Mouse (Mus musculus) hindlimb bud, embryonic 11.5 days (tissue): ENCODE data around the gene Krtap21-1.

Experiments used
- DNase-seq: peaks from one replicate; pipeline ENCODE4 v3.0.0-alpha.2; 2012; ENCODE audit warnings: low read depth, low spot score; ENCODE audit errors: extremely low spot score

Gene Krtap21-1

GRCm38 (mm10) chr16:89403768-89404167, at the start of gene Krtap21-1:
TSS of gene Krtap21-1 (minus strand) at chr16:89403868.
- no peak for DNase-seq

DNA sequence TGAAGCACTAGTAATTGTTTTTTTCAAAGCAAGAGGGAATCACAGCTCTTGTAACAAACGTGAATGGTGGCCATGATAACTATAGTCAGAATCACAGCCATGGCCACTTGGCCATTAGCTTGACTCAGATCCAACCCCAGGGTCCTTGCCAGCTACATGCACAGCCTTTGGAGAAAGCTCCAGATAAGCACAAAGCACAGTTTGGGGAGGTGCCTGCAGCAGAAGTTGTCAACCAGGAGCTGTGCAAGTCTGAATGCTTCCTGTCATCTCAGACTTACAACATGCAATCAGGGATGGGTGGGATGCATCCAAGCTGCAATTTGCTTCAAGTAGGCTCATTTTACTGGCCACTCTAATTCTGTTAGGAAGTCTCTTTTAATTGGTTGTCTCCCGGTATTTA, 25.9 kb upstream of the Krtap21-1 start:
- DNase-seq = no peak

- no peak for DNase-seq
Observed at GRCm38 (mm10) chr16:89425310-89425709, 21.6 kb upstream of the Krtap21-1 start.

GRCm38 (mm10) chr16:89420011-89420410, 16.3 kb upstream of the Krtap21-1 start, which contains the start of gene Krtap6-2:
TSS of gene Krtap6-2 (minus strand) at chr16:89420111.
- no peak for DNase-seq

- DNase-seq = no peak
Observed at GRCm38 (mm10) chr16:89416311-89416710, 12.6 kb upstream of the Krtap21-1 start.

- DNase-seq = no peak
Observed at GRCm38 (mm10) chr16:89410345-89411068, 6.8 kb upstream of the Krtap21-1 start.

GRCm38 (mm10) chr16:89372734-89373461, 30.8 kb downstream of the Krtap21-1 start:
- no peak for DNase-seq
